Mouse (Mus musculus): ENCODE measurements around the gene Gc. TPM values are rescaled to one million over a fixed set of nuclear protein-coding genes. Genes with fewer than 3 reads are reported as not detected.

Gene Gc
- 33.7 and 47.2 TPM in 2 replicates for polyA plus RNA-seq (2016; fragmentation: Nextera tagmentation; extraction: Ambion mirVana)

DNA sequence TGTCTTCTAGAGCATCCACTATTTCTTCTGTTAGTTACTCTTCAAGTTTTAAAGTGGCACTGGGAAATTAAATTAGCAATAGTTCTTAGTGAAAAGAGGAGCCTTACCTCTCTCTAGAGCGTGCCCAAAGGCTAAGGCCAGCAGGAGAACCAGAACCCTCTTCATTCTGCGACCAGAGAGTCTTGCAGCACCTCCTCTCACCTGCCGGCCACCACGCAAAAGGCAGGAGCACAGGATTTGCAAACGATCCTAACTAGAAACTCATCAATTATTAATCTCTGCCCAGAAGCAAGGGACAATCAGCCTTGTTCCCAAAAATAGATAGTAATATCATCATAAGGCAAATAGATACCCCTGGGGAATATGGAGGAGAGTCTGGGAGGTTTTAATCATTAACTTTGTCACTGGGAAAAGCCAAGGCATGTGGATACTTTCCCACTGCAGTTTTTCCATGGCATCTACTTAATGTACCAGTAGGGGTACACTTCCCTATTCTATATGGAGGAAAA, at the start of gene Gc:
TSS of gene Gc (minus strand) at position 345 of the 509 bp plus-strand sequence.
- H3K36me3 ChIP-seq: no peaks in the 10 kb centered on the region
- ATAC-seq: no peak
- H3K9me3 ChIP-seq (replicated peaks): no peaks in the 10 kb centered on the region
- H3K9ac ChIP-seq: no peak within 1 kb of the TSS
- no peaks in the 10 kb centered on the region for H3K4me1 ChIP-seq
- WGBS (ENCODE audit: insufficient replicate concordance): 53% methylated on average over 5 of the region's 5 CpGs
- H3K4me3 ChIP-seq: peak within 1 kb of the TSS; percentile 7; the same call in 1 of the 2 replicates
- H3K4me2 ChIP-seq: 0 out of 2 replicates have a peak within 1 kb of the TSS, but pooled peaks have one; percentile 6
- no peaks in the 10 kb centered on the region for H3K27me3 ChIP-seq (replicated peaks)
- H3K27ac ChIP-seq: no peak within 1 kb of the TSS

DNA sequence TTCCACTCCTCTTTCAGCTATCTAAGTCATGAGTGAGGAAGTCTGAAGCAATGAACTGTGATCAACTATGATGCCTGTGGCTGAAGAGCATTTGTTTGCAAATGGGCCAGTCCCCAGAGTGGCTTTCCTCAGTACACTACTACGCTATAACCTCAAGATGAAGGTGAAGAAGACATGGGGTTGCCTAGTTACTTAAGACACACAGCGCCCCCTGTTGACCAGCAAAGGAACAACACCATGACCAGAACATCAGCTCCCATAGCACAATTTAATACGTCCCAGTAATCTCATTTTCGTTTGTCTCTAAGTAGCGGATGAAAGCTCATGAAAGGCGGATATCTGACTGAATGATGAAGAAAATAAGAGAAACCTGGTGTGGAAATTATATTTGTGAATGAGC, 42.5 kb upstream of the Gc start:
- Histone ChIP-seq H3K27me3 (replicated peaks) (no peaks in the 10 kb centered on the region), H3K4me2 (no peak overlapping the region), H3K4me3 (no peak overlapping the region), H3K27ac (no peak overlapping the region), H3K9ac (no peak overlapping the region), H3K4me1 (no peaks in the 10 kb centered on the region), H3K36me3 (no peaks in the 10 kb centered on the region), H3K9me3 (replicated peaks) (no peaks in the 10 kb centered on the region)
- WGBS (ENCODE audit: insufficient replicate concordance): 34% methylated on average over 6 of the region's 6 CpGs
- no peak for ATAC-seq

DNA sequence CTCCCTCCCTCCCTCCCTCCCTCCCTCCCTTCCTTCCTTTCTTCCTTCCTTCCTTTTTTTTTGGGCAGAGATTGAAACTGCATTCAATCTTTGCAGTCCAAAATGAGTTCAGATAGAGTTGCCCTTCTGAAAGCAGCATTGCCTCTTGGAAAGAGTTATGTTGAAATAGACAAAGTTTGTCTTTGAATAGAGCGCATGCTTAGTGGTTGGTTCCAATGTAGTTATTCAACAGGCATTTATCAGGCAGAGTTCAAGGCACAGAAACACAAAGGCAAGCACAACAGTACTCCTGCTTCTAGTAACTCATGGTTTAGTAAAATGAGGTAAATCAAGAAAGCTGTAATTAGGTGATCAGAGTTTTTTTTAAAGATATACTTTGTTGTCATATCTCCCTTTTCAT, 34.9 kb upstream of the Gc start:
- Histone ChIP-seq H3K27ac (no peak overlapping the region), H3K9ac (no peak overlapping the region), H3K4me1 (no peaks in the 10 kb centered on the region), H3K4me2 (no peak overlapping the region), H3K4me3 (no peak overlapping the region), H3K36me3 (no peaks in the 10 kb centered on the region), H3K9me3 (replicated peaks) (no peaks in the 10 kb centered on the region), H3K27me3 (replicated peaks) (no peaks in the 10 kb centered on the region)
- no peak for ATAC-seq
- WGBS (ENCODE audit: insufficient replicate concordance): 74% methylated on average over 1 of the region's 1 CpGs

DNA sequence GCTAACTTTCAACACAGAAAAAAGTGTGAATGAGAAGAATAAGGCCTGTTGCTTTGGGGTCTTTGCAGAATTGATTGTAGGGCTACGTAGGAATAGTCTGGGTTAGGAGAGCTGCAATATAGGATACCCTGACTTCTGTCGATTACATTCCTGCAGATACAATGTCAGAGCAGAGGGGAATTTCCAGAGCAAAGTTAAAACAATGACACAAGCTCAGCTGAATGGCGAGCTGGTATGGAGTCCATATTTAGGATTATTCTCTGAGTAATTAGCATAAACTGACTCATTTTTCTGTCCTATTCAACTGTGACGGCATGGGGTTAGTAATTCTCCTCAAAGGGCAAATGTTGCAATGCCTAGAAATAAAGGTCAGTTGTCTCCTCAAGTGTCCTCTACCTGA, 12.8 kb upstream of the Gc start:
- no peaks in the 10 kb centered on the region for H3K36me3 ChIP-seq
- H3K9me3 ChIP-seq (replicated peaks): no peaks in the 10 kb centered on the region
- no peak overlapping the region for H3K9ac ChIP-seq
- H3K4me2 ChIP-seq: no peak overlapping the region
- no peaks in the 10 kb centered on the region for H3K4me1 ChIP-seq
- no peak overlapping the region for H3K27ac ChIP-seq
- H3K27me3 ChIP-seq (replicated peaks): no peaks in the 10 kb centered on the region
- H3K4me3 ChIP-seq: no peak overlapping the region
- no peak for ATAC-seq
- 65% methylated on average over 4 of the region's 4 CpGs for WGBS (ENCODE audit: insufficient replicate concordance)

DNA sequence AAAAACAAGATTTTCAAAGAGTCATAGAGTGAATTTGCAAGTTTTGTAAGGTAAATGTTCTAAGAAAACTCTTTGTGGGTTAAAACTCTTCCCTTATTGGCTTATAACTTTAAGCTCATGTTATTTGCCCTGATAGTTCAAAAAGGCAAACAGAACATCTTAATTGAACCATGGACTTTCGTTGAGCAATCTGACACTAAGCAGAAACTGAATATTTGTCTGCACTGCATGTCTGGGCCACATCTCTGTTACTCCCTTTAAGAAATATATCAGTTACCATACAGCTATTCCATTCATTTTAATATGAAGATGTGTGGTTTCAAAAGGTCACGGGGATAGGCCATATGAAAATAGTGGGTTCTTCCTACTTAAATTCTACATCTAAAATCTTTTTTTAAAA, 10.2 kb upstream of the Gc start:
- Histone ChIP-seq H3K4me1 (no peaks in the 10 kb centered on the region), H3K27me3 (replicated peaks) (no peaks in the 10 kb centered on the region), H3K9ac (no peak overlapping the region), H3K4me2 (no peak overlapping the region), H3K4me3 (no peak overlapping the region), H3K9me3 (replicated peaks) (no peaks in the 10 kb centered on the region), H3K36me3 (no peaks in the 10 kb centered on the region), H3K27ac (no peak overlapping the region)
- ATAC-seq: no peak
- WGBS (ENCODE audit: insufficient replicate concordance): 56% methylated on average over 2 of the region's 2 CpGs

DNA sequence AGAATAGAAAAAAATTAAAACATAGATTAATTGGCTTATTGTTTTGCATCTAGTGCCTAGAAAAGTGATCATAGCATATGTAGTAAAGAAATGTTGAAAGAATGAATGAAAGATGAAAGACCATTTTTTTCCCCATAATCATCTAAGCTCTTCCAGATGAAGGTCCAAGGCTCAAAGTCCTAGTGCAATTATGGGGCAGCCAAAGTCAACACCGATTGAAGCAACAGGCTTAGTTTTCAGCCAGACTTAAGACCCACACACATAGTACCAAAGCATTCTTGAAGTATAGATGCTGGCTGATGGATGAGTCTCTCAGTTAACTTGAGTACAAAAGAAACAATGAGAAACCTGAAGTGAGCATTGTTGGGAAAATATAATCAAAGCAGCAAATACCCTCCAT, 9.3 kb upstream of the Gc start:
- H3K4me2 ChIP-seq: no peak overlapping the region
- H3K27me3 ChIP-seq (replicated peaks): no peaks in the 10 kb centered on the region
- H3K9ac ChIP-seq: no peak overlapping the region
- 68% methylated on average over 1 of the region's 1 CpGs for WGBS (ENCODE audit: insufficient replicate concordance)
- H3K36me3 ChIP-seq: no peaks in the 10 kb centered on the region
- no peak overlapping the region for H3K4me3 ChIP-seq
- no peak overlapping the region for H3K27ac ChIP-seq
- H3K4me1 ChIP-seq: no peaks in the 10 kb centered on the region
- H3K9me3 ChIP-seq (replicated peaks): no peaks in the 10 kb centered on the region
- no peak for ATAC-seq

DNA sequence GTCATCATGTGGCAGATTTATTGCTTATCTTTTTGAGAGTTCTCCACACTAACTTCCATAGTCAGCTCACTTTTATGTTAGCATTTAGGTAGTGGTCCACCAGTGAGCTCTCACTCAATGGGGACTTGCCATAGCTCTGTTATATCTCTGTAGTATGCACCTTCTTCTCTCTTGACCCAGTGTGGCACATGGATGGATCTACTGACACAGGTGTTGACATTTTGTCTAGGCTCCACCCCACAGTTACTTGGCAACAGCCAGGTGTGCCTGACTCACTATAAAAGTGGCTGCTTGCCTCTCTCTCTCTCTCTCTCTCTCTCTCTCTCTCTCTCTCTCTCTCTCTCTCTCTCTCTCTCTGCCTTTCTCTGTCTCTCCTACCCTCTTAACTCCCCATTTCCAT, 8.6 kb upstream of the Gc start:
- Histone ChIP-seq H3K9ac (no peak overlapping the region), H3K4me1 (no peaks in the 10 kb centered on the region), H3K4me2 (no peak overlapping the region), H3K36me3 (no peaks in the 10 kb centered on the region), H3K4me3 (no peak overlapping the region), H3K27ac (no peak overlapping the region), H3K27me3 (replicated peaks) (no peaks in the 10 kb centered on the region), H3K9me3 (replicated peaks) (no peaks in the 10 kb centered on the region)
- ATAC-seq: no peak

DNA sequence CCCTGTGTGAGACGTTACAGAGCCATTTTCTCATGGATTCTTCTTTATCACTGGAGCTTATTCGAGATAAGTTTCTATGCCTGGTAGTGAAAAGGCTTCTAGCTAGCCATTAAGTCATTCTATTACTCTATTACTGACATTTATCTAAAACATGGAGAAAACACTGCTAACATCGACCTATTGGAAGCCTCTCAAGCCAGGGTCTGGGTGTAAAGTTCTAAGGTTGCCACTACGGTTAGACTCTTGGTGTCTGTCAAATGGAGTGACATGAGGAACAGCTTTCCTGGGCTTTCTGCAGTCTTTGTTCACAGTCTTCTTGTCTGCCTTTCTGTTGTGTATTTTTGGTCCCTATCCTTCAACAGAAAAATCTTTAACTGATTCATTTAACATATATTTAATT, 4.1 kb upstream of the Gc start:
- 52% methylated on average over 4 of the region's 4 CpGs for WGBS (ENCODE audit: insufficient replicate concordance)
- no peaks in the 10 kb centered on the region for H3K4me1 ChIP-seq
- H3K4me3 ChIP-seq: no peak overlapping the region
- H3K4me2 ChIP-seq: no peak overlapping the region
- no peaks in the 10 kb centered on the region for H3K9me3 ChIP-seq (replicated peaks)
- no peak overlapping the region for H3K9ac ChIP-seq
- no peaks in the 10 kb centered on the region for H3K27me3 ChIP-seq (replicated peaks)
- no peaks in the 10 kb centered on the region for H3K36me3 ChIP-seq
- H3K27ac ChIP-seq: no peak overlapping the region
- no peak for ATAC-seq

DNA sequence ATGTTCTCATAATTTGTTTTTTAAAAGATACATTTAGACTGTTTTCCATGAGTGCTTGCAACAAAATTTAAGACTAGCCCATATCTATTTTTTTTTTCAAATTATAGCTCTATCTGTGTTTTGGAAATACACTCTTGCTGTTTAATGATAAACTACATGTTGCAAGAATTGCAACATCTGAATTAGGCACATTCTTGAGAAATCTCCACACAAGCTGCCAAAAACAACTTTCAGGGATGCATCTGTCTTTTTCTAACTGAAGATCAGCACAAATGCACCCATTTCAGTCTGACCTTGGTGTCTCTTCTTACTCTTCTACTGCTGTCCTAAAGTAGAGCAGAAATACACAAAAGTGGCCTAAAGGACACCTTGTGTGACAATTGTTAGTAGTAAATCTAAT, 1.9 kb upstream of the Gc start:
- H3K4me2 ChIP-seq: no peak overlapping the region
- ATAC-seq: no peak
- no peak overlapping the region for H3K27ac ChIP-seq

DNA sequence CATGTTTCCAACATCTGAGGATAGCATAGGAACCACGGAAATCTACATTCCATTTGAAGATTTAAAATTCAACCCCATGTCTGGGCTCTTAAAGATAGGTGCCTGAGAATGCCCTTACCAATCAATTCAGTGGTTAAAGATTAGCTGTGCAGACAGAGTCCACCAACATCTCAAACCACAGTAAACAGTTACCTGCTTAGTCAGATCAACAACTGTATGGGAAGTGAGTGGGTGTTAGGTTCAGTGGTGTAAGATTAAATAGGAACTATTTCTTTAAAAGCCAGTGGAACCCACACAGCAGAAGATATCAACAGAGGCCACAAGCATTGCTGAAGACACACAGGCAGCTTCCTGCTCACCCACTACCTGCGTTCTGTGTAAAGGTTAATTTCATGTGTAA, 1.3 kb upstream of the Gc start:
- peak; percentile 65 for ATAC-seq
- H3K4me3 ChIP-seq: no peak overlapping the region
- no peaks in the 10 kb centered on the region for H3K36me3 ChIP-seq

More for the DNA sequence above, 1.9 kb upstream of the Gc start:
- Histone ChIP-seq H3K9ac (no peak overlapping the region), H3K9me3 (replicated peaks) (no peaks in the 10 kb centered on the region), H3K36me3 (no peaks in the 10 kb centered on the region), H3K27me3 (replicated peaks) (no peaks in the 10 kb centered on the region), H3K4me3 (no peak overlapping the region), H3K4me1 (no peaks in the 10 kb centered on the region)

DNA sequence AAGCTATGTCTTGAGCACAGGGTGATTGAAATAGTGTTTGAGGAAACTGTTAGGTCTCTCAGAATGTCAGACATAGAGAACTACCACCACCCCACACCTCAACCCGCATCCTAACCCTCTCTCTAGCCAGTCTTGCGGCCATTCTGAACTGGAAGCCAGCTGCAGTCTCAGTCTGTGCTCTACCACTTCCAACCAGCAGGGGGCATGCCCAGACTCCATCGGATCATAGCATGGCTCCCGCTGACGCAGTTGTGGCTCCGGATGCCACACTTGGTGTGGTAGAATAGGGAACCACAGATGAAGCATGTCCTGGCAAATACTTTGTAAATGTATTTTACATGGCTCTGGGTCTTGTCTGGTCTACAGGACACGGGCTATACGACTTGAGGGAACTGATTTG, 2.2 kb downstream of the Gc start:
- Histone ChIP-seq H3K27ac (no peak overlapping the region), H3K9ac (no peak overlapping the region), H3K36me3 (no peaks in the 10 kb centered on the region), H3K4me3 (no peak overlapping the region), H3K27me3 (replicated peaks) (no peaks in the 10 kb centered on the region), H3K9me3 (replicated peaks) (no peaks in the 10 kb centered on the region), H3K4me1 (no peaks in the 10 kb centered on the region), H3K4me2 (no peak overlapping the region)
- ATAC-seq: no peak
- WGBS (ENCODE audit: insufficient replicate concordance): 39% methylated on average over 8 of the region's 8 CpGs

More for the DNA sequence above, 1.3 kb upstream of the Gc start:
- no peak overlapping the region for H3K4me2 ChIP-seq
- H3K9ac ChIP-seq: no peak overlapping the region
- H3K27ac ChIP-seq: no peak overlapping the region
- WGBS (ENCODE audit: insufficient replicate concordance): 57% methylated on average over 2 of the region's 2 CpGs
- no peaks in the 10 kb centered on the region for H3K4me1 ChIP-seq
- no peaks in the 10 kb centered on the region for H3K27me3 ChIP-seq (replicated peaks)
- H3K9me3 ChIP-seq (replicated peaks): no peaks in the 10 kb centered on the region

DNA sequence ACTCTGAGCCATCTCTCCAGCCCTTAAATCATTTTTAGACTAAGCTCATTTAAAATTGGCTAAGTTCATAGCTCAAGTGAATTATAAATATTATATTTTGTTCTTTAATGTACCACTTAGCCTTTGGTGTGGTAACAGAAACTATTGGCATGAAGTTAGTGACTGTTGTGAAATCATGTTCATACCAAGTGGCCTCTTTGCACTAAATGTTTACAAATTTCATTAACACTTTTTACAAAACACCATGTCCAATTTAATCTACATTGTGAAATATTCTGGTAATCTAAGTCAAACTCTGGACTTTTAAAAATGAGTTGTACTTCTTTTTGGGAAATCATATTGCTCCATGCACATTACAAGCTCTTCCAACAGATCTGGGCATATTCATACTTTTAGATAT, 6.9 kb downstream of the Gc start:
- no peak overlapping the region for H3K4me2 ChIP-seq
- H3K9me3 ChIP-seq (replicated peaks): no peaks in the 10 kb centered on the region
- no peaks in the 10 kb centered on the region for H3K27me3 ChIP-seq (replicated peaks)
- no peak for ATAC-seq
- H3K4me3 ChIP-seq: no peak overlapping the region
- peaks cover 4% of the 10 kb centered on the region for H3K4me1 ChIP-seq
- H3K9ac ChIP-seq: no peak overlapping the region
- no peak overlapping the region for H3K27ac ChIP-seq
- H3K36me3 ChIP-seq: no peaks in the 10 kb centered on the region

DNA sequence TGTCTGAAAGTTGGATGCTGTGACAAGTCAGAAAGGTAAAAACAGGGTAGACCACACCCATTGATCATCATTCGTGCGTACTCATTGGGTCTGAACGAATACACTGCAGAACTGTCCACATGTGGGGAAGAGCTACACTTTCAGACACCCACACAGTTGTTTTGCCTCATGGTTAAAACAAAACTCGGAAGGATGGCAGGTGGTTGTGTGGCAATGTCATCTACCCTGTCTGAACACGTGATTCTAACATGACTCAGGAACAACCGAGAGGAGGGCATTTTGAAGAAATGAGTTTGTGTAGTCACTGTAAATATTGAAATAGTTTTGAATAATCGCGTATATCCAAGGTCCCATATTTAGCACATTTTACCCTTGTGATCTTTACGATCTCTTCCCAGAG, 8.4 kb downstream of the Gc start:
- WGBS (ENCODE audit: insufficient replicate concordance): 76% methylated on average over 9 of the region's 9 CpGs
- no peak overlapping the region for H3K4me3 ChIP-seq
- H3K9me3 ChIP-seq (replicated peaks): no peaks in the 10 kb centered on the region
- ATAC-seq: no peak
- no peaks in the 10 kb centered on the region for H3K27me3 ChIP-seq (replicated peaks)
- no peak overlapping the region for H3K9ac ChIP-seq
- peaks cover 4% of the 10 kb centered on the region for H3K4me1 ChIP-seq
- H3K27ac ChIP-seq: no peak overlapping the region
- H3K4me2 ChIP-seq: no peak overlapping the region
- no peaks in the 10 kb centered on the region for H3K36me3 ChIP-seq

Data from liver, embryonic 12.5 days (tissue).